Mouse (Mus musculus) stomach, postnatal 0 days (tissue): Measurements from ENCODE around the gene Fstl4. TPM values are rescaled to one million over a fixed set of nuclear protein-coding genes. Genes with fewer than 3 reads are reported as not detected.

Source experiments
- ATAC-seq: fragments of 200-750 bp; cut with Nextera tagmentation; 2 replicates; pipeline ENCODE4 v1.8.0; 2017; ENCODE audit not compliant: low FRiP score, low TSS enrichment
- DNase-seq: peaks from one replicate; pipeline ENCODE4 v3.0.0-alpha.2; 2016; ENCODE audit warnings: low spot score
- H3K27ac ChIP-seq: fragments of 300-500 bp; sonication (generic); replicated peaks from 2 replicates; pipeline ENCODE4 v1.5.1; 2014; ENCODE audit warnings: mild to moderate bottlenecking, control low read depth
- H3K27me3 ChIP-seq: fragments of 300-500 bp; sonication (generic); 2 replicates; pipeline ENCODE4 v1.6.1; 2014; ENCODE audit warnings: low read length; ENCODE audit not compliant: control insufficient read depth, insufficient read depth
- H3K36me3 ChIP-seq: fragments of 300-500 bp; sonication (generic); 2 replicates; pipeline ENCODE4 v1.6.1; 2014; ENCODE audit warnings: low read length, mixed read lengths; ENCODE audit not compliant: control insufficient read depth, insufficient read depth
- H3K4me1 ChIP-seq: fragments of 300-500 bp; sonication (generic); replicated peaks from 2 replicates; pipeline ENCODE4 v1.6.1; 2014; ENCODE audit warnings: antibody characterized with exemption; ENCODE audit not compliant: control insufficient read depth, insufficient read depth
- H3K4me2 ChIP-seq: fragments of 300-500 bp; sonication (generic); replicated peaks from 2 replicates; pipeline ENCODE4 v1.6.1; 2014; ENCODE audit warnings: low read depth, mild to moderate bottlenecking, control low read depth, moderate library complexity
- H3K4me3 ChIP-seq: fragments of 300-500 bp; sonication (generic); 2 replicates; pipeline ENCODE4 v1.5.1; 2014; ENCODE audit warnings: low read depth, low read length, control low read depth
- H3K9ac ChIP-seq: fragments of 300-500 bp; sonication (generic); 2 replicates; pipeline ENCODE4 v1.6.1; 2014; ENCODE audit warnings: mild to moderate bottlenecking, low read length, control low read depth, mixed read lengths
- H3K9me3 ChIP-seq: fragments of 300-500 bp; sonication (generic); 2 replicates; pipeline ENCODE4 v1.6.1; 2016; ENCODE audit warnings: low read length; ENCODE audit not compliant: control insufficient read depth
- CTCF ChIP-seq: IDR thresholded peaks from 2 replicates; pipeline ENCODE4 v1.5.1; 2016; ENCODE audit warnings: antibody characterized with exemption, low read depth, mild to moderate bottlenecking, moderate library complexity
- EP300 ChIP-seq: optimal IDR thresholded peaks from 2 replicates; pipeline ENCODE3; 2016; ENCODE audit warnings: antibody characterized with exemption
- WGBS: fragments of 180-500 bp; shearing (Covaris S2); extraction: QIAGEN DNeasy Blood & Tissue Kit; methylation state at CpG from one replicate; pipeline ENCODE4 v1.1.7; 2014; 5-methylcytosine and 5-hydroxymethylcytosine counted together
- polyA plus RNA-seq: library from polyadenylated mRNA; unstranded; fragments of >200 nt; fragmentation: Nextera tagmentation; extraction: Ambion mirVana; gene quantifications from 2 replicates; pipeline ENCODE4 v1.2.1, GENCODE M21; 2015

The Fstl4 gene
- polyA plus RNA-seq, 1 experiment from 2014 or later = 1.1 TPM

GRCm38 (mm10) chr11:52831631-52832310, 67.3 kb downstream of the Fstl4 start:
- H3K9ac ChIP-seq = no peak overlapping the region
- H3K27me3 ChIP-seq = no peaks in the 10 kb centered on the region
- H3K4me1 ChIP-seq = no peaks in the 10 kb centered on the region
- TF ChIP-seq CTCF (no peak), EP300 (no peak)
- H3K4me3 ChIP-seq = no peak overlapping the region
- H3K27ac ChIP-seq = no peak overlapping the region
- H3K36me3 ChIP-seq = no peaks in the 10 kb centered on the region
- WGBS = 82% methylated on average over 12 of the region's 12 CpGs
- ATAC-seq = no peak
- no peaks in the 10 kb centered on the region for H3K9me3 ChIP-seq
- DNase-seq = no peak
- H3K4me2 ChIP-seq = no peak overlapping the region

GRCm38 (mm10) chr11:52832311-52832675, 67.9 kb downstream of the Fstl4 start:
- Histone ChIP-seq H3K4me3 (no peak overlapping the region), H3K9me3 (no peaks in the 10 kb centered on the region), H3K9ac (no peak overlapping the region), H3K27ac (no peak overlapping the region), H3K36me3 (no peaks in the 10 kb centered on the region), H3K4me2 (no peak overlapping the region), H3K27me3 (no peaks in the 10 kb centered on the region), H3K4me1 (no peaks in the 10 kb centered on the region)
- DNase-seq = no peak
- WGBS = 84% methylated on average over 1 of the region's 1 CpGs
- TF ChIP-seq CTCF (no peak), EP300 (no peak)
- ATAC-seq = no peak

GRCm38 (mm10) chr11:52848691-52849090, 84.3 kb downstream of the Fstl4 start:
- no peak for ATAC-seq
- 83% methylated on average over 2 of the region's 2 CpGs for WGBS
- H3K4me2 ChIP-seq = no peak overlapping the region

GRCm38 (mm10) chr11:52850071-52850470, 85.6 kb downstream of the Fstl4 start:
- H3K4me1 ChIP-seq = no peaks in the 10 kb centered on the region
- DNase-seq (no peak), ATAC-seq (no peak)
- TF ChIP-seq CTCF (no peak), EP300 (no peak)
- no peak overlapping the region for H3K9ac ChIP-seq
- H3K36me3 ChIP-seq = no peaks in the 10 kb centered on the region
- no peaks in the 10 kb centered on the region for H3K9me3 ChIP-seq
- H3K4me3 ChIP-seq = no peak overlapping the region
- H3K27me3 ChIP-seq = no peaks in the 10 kb centered on the region
- H3K4me2 ChIP-seq = no peak overlapping the region
- no peak overlapping the region for H3K27ac ChIP-seq
- 75% methylated on average over 3 of the region's 3 CpGs for WGBS

More at GRCm38 (mm10) chr11:52848691-52849090, 84.3 kb downstream of the Fstl4 start:
- H3K27ac ChIP-seq = no peak overlapping the region
- DNase-seq = no peak
- no peaks in the 10 kb centered on the region for H3K4me1 ChIP-seq
- no peaks in the 10 kb centered on the region for H3K9me3 ChIP-seq
- H3K27me3 ChIP-seq = no peaks in the 10 kb centered on the region
- no peaks in the 10 kb centered on the region for H3K36me3 ChIP-seq
- H3K9ac ChIP-seq = no peak overlapping the region
- no peak overlapping the region for H3K4me3 ChIP-seq
- no peak for TF ChIP-seq CTCF
- no peak for TF ChIP-seq EP300

GRCm38 (mm10) chr11:52872846-52873512, 108.5 kb downstream of the Fstl4 start:
- no peak for ATAC-seq
- H3K9me3 ChIP-seq = no peaks in the 10 kb centered on the region
- H3K9ac ChIP-seq = no peak overlapping the region
- TF ChIP-seq CTCF (no peak), EP300 (no peak)
- no peaks in the 10 kb centered on the region for H3K27me3 ChIP-seq
- no peak for DNase-seq
- no peak overlapping the region for H3K4me3 ChIP-seq
- 92% methylated on average over 15 of the region's 15 CpGs for WGBS
- no peaks in the 10 kb centered on the region for H3K4me1 ChIP-seq
- H3K27ac ChIP-seq = no peak overlapping the region
- no peaks in the 10 kb centered on the region for H3K36me3 ChIP-seq
- H3K4me2 ChIP-seq = no peak overlapping the region
